Mouse (Mus musculus): Measurements from ENCODE around the gene Card11. TPM values are rescaled to one million over a fixed set of nuclear protein-coding genes. Genes with fewer than 3 reads are reported as not detected.
A peak's percentile ranks its signal among the peaks of the same experiment; 100 is the strongest.

Gene Card11
- total RNA-seq, 4 experiments from 2014 or later: 0.25 to 2.0 (median 0.85) TPM

DNA sequence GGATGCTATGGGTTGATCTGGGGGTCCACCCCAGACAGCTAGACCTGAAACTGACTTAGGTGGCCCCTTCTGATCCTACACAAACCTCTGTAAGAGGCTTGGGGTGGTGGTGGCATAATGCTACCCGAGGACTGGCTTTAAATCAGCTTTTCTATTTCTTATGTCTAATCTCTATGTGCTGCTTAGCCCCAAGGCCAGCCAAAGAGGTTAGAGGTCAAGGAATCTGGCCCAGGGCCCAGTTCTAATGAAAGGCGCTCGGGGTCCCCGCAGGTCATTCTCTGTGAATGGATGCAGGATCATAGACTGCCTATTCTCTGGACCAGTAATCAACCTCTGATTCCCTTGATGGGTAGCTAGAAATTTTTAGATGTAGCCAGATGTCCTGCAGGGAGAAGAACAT, 145.7 kb downstream of the Card11 start:
- DNase-seq (ENCODE audit: low spot score in 2 of 2): no peak

DNA sequence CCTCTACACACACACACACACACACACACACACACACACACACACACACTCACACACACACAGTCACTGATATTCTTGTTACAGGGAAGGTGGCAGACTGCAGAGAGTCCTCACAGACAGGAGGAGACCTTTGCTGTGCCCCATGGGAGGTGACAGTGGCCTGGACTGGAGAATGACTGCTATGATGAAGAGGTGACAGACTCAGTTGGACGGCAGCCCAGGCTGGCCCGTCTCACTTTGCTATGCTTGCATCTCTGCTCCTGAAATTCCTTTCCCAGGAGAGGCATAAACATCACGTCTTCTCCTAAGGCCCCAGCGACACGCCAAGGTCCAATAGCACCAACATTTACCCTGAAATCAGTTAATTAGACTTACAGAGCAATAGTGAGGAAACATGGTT, 146.7 kb downstream of the Card11 start:
- no peak for DNase-seq (ENCODE audit: low spot score in 2 of 2)

DNA sequence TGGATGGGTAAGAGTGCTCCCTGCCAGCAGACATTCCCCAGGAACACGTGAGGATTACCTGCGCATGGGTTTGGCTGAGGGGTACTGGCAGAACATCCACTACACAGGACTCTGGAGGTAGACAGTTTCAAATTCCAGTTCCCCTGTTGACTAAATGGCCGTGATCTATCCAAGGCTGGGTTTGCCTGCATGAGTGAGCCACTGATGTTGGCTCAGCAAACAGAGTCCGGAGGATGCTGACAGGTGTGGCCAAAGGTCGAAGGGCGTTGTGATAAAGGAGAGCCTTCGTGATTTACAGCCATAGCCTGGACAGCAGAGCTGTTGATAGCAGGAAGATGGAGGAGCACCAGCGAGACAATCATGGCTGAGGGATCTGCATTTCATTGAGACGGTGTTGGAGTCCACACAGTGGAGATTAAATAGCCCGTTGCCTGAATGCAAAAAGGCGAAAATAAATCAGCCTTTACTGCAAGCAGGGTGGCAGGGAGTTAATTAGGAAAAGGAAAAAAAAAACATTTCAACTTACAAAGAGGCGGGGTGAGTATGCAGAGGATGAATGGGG, 147.9 kb downstream of the Card11 start:
- DNase-seq (ENCODE audit: low spot score in 2 of 2): no peak

DNA sequence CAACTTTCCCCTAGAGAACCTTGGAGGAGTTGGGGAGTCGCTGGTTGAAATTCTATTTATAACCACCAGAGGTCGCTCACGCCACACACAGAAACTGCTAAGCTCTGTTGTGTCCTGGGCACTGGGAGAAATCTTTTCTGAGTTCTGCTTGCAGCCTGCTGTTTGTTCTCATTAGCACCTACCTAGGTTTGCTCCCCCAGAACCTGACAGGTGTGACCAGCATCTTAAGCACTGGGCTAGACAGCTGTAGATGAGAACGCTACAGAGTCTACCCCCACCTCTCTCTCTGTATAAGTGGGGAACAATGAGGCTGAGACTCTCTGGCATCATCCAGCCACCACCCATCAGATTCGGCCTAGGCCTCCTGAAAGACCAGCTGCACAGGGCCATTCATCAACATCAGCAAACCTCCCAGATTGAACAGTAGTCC, 153.1 kb downstream of the Card11 start:
- DNase-seq (ENCODE audit: low spot score in 2 of 2): no peak

DNA sequence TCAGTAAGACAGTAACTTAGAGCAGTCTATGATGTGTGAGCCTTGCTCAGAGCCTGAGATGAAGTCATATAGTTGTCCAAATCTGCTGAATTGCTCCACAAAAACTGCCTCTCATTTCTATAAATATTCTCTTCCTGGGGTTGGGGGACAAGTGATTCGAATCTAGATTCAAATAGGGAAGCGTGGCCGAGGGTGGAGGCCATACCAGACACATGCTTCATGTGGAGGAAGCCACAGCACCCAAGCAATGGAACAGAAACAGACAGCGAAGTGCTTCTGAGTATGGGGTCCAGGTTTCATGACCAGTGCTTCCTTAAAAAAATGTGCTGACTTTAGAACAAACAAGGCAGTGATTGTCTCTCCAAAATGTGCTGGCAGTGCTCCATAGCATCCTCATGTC, 158.4 kb downstream of the Card11 start:
- DNase-seq (ENCODE audit: low spot score in 2 of 2): no peak

DNA sequence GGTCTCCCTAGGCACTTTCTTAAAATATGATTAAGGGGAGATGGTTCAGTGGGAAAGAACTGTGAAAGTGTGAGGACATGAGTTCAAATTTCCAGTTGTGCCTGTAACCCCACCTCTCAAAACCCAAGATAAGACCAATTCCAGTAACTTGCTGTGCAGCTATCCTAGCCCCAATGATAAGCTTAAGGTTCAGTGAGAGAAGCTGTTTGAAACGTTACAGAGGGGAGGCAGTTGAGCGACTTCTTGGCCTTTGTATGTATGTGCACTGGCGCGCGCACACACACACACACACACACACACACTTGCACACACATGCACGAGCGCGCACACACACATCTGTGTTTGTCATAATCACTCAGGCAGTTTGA, 169.3 kb downstream of the Card11 start:
- DNase-seq (ENCODE audit: low spot score in 2 of 2): no peak

DNA sequence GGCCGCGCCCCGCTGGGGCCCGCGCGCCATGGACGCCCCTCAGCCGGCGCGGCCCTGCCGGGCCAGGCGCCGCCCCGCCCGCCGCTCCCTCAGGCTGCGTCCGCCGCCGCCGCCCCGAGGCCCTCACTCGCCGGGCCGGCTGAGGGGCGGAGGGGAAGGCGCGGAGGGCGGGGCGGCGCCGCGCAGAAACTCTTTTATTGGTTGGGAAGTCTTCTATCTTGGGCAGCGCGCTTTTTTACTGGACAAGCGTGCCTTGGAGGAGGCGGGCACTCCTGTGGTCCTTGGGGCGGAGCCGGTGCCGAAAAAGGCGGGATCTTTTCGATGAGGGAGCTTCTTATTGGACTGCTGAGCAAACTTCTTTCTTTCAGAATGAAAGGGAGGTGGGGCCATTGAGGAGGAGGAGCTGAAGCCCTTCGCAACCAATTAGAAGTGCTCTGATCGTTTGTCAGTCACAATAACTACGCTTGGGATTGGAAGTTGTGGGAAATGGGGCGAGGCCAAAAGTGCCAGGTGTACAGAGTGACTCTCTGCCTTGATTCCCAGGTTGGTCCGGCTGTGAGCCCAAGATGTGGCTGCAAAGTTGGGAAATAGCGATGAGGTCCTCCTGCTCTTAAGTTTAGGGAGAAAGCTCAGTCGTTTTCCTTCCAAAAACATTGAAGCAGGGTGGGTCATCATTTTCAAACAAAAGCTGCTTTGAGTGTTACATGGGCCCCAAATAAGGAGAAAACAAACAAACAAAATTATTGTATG, 169.9 kb downstream of the Card11 start, which contains the start of gene Gna12:
TSS of gene Gna12 (minus strand) at position 118 of the 750 bp plus-strand sequence.
- DNase-seq (ENCODE audit: low spot score in 2 of 2): peak; percentile 98 to 99

DNA sequence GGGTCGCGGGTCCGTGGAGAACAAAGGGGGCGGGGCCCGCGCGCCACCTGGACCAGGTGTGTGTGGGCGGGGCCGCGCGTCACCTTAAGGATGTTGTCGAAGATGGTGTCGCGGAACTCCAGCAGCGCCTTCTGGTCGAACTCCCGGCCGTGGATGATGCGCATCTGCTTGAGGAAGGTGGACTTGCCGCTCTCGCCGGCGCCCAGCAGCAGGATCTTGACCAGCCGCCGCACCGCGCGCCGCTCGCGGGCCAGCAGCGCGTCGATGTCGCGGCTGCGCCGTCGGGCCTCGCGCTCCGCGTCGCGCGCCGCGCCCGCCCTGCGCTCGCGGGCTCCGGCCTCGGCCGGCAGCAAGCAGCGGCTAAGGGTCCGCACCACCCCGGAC, 170.5 kb downstream of the Card11 start:
- peak in 1 of 2 experiments; percentile 45 for DNase-seq (ENCODE audit: low spot score in 2 of 2)

DNA sequence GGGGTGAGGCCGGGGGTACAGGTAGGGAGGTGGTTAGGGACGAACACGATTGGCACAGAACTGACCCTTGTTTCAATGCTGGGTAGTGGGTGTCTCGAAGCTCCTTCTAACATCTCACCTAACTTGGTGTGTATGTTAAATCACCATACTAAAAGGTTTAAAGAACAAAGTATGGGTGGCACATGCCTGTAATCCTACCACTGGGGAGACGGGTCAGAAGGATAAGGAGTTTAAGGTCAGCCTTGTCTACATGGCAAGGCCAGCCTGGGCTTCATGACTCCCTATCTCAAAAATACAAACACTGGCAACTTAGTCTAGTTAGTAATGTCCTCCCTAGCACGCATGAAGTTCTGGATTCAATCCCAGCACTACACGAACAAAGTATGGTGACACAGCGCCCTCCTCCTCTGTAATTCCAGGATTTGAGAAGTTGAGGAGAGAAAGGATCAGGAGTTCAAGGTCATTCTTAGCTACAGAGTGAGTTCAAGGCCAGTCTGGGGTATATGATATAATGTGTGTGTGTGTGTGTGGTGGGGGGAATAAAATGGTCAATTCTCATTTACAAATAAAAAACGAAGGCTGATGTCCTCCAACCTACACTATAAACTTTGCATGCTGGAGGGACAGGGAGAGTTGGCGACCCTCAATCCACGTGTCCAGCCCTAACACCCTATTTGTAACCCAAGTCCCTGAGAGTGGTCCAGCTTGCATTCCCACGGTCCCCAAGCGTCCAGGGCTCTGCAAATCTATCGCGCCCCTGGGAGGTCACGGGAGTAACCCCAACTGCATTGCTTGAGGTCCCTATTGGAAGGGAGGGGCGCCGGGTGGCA, 171.1 kb downstream of the Card11 start:
- DNase-seq (ENCODE audit: low spot score in 2 of 2): no peak

DNA sequence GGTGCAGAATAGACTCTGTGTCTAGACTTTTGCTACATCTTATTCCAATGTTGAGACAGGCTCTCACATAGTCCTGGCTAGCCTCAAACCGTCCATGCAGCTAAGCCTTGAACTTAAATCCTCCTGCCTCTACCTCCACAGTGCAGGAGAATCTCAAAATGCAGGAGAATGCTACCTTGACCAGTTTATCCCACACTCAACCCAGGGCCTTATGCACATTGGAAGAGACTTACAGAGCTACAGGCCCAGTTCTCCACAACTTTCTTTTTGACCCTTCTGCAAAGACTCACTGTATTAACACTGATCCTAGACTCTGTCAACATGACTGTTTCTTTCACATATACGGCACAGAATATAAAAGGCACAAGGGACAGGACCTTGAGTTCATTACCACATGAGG, 172.0 kb downstream of the Card11 start:
- no peak for DNase-seq (ENCODE audit: low spot score in 2 of 2)

DNA sequence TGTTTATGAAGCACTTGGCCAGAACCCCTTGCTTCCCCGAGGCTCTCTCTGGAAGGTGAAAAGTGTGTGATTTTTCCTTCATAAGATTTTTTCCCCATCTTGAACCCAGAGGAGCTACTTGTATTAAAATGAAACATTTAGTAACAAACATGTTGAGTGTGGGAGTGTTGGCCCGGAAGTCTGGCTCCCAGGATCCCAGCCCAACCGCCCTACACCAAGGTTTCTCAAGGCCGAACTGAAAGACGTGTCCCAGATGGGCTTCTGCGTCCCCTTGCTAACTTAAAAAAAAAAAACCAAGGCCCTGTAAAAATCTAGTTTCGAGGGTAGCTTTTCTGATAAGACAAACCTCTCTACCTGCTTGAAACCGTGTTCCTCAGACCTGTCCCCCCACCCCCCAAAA, 172.5 kb downstream of the Card11 start:
- no peak for DNase-seq (ENCODE audit: low spot score in 2 of 2)

DNA sequence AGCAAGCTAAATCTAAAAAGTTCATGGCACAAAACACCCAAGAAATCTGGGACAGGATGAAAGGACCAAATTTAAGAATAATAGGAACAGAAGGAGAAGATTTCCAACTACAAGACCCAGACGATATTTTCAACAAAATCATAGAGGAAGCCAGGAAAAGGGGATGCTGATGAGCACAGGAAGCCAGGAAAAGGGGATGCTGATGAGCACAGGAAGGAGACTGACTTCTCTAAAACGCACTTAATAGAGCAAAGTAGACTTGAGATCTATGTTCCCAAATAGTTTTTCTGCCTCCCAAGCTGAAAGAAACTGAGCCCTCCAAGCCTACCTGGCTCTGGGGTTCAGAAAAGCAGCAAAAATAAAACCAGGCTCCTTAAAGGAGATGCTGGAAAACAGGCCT, 173.0 kb downstream of the Card11 start:
- DNase-seq (ENCODE audit: low spot score in 2 of 2): no peak

DNA sequence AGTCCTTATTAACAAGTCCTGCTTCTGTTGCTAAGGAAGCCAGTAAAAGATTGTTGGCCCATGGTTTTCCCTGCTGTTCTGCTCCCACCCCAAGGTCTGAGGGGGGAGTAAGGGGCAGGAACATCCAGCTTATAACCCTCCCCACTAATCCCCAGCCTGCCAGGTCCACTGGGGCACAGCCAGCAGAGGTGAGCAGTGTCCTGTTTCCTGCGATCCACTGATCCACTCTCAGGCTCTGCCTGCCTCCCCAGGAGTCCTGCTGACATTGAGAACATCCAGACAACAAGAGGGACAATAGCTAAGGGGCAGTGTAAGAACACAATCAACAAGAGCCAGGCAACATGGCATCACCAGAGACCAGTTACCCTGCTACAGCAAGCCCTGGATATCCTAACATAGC, 173.6 kb downstream of the Card11 start:
- DNase-seq (ENCODE audit: low spot score in 2 of 2): no peak

DNA sequence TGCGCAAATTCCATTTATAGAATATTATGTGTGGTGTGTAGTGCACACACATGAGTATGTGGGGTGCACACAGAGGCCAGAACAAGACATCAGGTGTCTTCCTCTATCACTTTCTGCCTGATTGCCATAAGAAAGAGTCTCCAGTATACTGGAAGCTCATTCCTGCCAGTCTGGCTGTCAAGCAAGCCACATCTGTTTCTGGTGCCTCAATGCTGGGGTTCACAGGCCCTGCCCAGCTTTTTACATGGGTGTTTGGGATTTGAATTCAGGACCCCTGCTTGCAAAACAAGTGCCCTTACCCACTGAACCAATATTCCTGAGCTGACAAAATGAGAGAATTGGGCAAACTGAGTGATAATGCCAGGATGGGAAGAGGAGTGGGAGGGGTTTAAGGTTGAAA, 174.3 kb downstream of the Card11 start:
- no peak for DNase-seq (ENCODE audit: low spot score in 2 of 2)

DNA sequence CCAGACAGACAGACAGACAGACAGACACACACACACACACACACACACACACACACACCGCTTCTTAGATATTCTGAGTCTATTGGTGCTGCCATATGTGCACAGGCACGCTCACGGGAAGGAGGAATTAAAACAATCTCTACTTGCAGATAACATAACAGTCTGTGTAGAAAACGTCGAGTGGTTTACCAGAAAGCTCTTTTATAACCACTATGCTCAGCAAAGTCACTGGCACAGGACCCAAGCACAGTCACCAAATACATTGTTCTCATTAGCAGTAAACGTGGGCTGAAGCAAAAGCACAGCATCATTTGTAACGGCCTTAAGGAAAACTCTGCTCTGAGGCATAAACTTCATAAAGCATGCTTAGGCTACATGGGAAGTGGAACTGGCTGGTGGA, 176.3 kb downstream of the Card11 start:
- peak; percentile 54 to 62 for DNase-seq (ENCODE audit: low spot score in 2 of 2)

DNA sequence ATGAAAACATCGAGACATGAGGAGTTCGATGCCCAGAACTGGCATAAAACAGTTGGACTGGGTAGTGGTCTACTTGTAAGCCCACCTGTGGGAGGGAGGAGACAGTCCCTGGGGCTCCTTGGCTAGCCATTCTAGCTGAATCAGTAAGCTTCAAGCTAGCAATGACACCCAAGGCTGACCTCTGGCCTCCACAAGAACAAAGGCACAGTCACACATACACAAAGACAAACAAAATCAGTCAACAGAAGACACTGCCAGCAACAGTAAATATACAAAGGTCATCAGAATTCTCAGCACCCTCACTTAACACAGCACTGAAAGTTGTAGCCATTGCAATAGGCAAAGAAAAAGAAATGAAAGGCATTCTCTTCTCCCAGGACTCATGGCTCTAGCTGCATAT, 177.0 kb downstream of the Card11 start:
- DNase-seq (ENCODE audit: low spot score in 2 of 2): no peak

Small RNAs within 50 kb of the gene (microRNA-seq; reads per million reads assigned to microRNA genes)
- 0 reads per million in 2 experiments for gene Gm44385

Other genes starting within 250 kb of the Card11 start
- gene Gna12, start 170.2 kb downstream of the Card11 start, total RNA-seq (2022): 100 to 1,000 TPM in 1 of 4 experiments, 10 to 100 TPM in 3; 84.5 to 102 (median 90.0) TPM
- gene Sdk1, start 240.9 kb upstream of the Card11 start, total RNA-seq (2022): 1 to 10 TPM; 3.7 to 8.1 (median 5.6) TPM